Mouse (Mus musculus): ENCODE results near the gene Plxna2. TPM values are rescaled to one million over a fixed set of nuclear protein-coding genes. Genes with fewer than 3 reads are reported as not detected.

Gene Plxna2
- polyA plus RNA-seq, 1 experiment: 7.9 TPM

DNA sequence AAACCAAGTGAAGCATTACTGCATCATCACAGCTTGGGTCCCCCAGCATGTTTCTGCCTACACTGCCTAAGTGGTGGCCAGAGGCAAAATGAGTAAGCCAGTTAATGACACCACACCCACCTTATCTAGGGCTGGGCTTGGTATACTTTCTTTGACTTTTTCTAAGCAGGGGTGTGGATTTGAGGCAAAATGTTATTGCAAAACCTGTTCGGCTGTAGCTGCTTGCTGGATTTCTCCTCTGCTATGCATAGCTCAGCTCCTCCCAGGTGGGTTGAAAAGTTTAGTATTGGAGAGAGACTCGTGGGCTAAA lies 57.8 kb downstream of the Plxna2 start:
- Histone ChIP-seq H3K4me3 (ENCODE audit: control insufficient read depth, low read depth, low read length) (no peak overlapping the region), H3K4me1 (ENCODE audit: control insufficient read depth, insufficient read depth, low read length) (no peaks in the 10 kb centered on the region), H3K27ac (ENCODE audit: control insufficient read depth, insufficient read depth, low read depth, low read length) (no peak overlapping the region), H3K27me3 (ENCODE audit: control insufficient read depth, insufficient read depth, low read length) (no peaks in the 10 kb centered on the region), H3K36me3 (ENCODE audit: control insufficient read depth, insufficient read depth, low read length) (no peaks in the 10 kb centered on the region)
- TF ChIP-seq CTCF (IDR thresholded peaks at IDR 0.05; ENCODE audit: control insufficient read depth, insufficient read depth, insufficient replicate concordance, low read depth, low read length) (no peak), POLR2A (IDR thresholded peaks at IDR 0.05; ENCODE audit: control insufficient read depth, low read depth, low read length) (no peak)

- Histone ChIP-seq H3K27ac (ENCODE audit: control insufficient read depth, insufficient read depth, low read depth, low read length) (no peak overlapping the region), H3K36me3 (ENCODE audit: control insufficient read depth, insufficient read depth, low read length) (no peaks in the 10 kb centered on the region), H3K4me3 (ENCODE audit: control insufficient read depth, low read depth, low read length) (no peak overlapping the region), H3K4me1 (ENCODE audit: control insufficient read depth, insufficient read depth, low read length) (no peaks in the 10 kb centered on the region), H3K27me3 (ENCODE audit: control insufficient read depth, insufficient read depth, low read length) (no peaks in the 10 kb centered on the region)
- TF ChIP-seq CTCF (IDR thresholded peaks at IDR 0.05; ENCODE audit: control insufficient read depth, insufficient read depth, insufficient replicate concordance, low read depth, low read length) (no peak), POLR2A (IDR thresholded peaks at IDR 0.05; ENCODE audit: control insufficient read depth, low read depth, low read length) (no peak)
Observed at GRCm38 (mm10) chr1:194677878-194678277, 59.9 kb downstream of the Plxna2 start.

DNA sequence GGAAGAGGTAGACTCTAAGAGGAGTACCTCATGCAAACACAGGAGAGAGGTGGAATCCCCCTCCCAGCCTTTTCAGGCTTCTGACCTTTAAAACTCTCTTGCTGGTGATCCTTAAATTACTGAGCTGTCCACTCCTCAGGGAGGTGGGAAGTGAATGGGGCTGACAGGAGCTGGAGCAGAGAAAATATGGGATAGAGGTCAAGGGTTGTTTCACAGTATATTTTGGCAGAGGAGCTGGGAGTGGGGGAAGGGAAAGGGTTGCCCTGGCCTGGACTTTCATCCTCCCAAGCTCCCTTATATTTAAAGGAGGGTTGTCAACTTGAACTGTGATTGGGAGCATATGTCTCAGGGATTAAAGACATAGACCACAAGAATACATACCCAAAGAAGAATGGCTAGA lies 61.1 kb downstream of the Plxna2 start:
- TF ChIP-seq POLR2A (IDR thresholded peaks at IDR 0.05; ENCODE audit: control insufficient read depth, low read depth, low read length) (no peak), CTCF (IDR thresholded peaks at IDR 0.05; ENCODE audit: control insufficient read depth, insufficient read depth, insufficient replicate concordance, low read depth, low read length) (no peak)
- Histone ChIP-seq H3K27me3 (ENCODE audit: control insufficient read depth, insufficient read depth, low read length) (no peaks in the 10 kb centered on the region), H3K27ac (ENCODE audit: control insufficient read depth, insufficient read depth, low read depth, low read length) (no peak overlapping the region), H3K4me1 (ENCODE audit: control insufficient read depth, insufficient read depth, low read length) (no peaks in the 10 kb centered on the region), H3K4me3 (ENCODE audit: control insufficient read depth, low read depth, low read length) (no peak overlapping the region), H3K36me3 (ENCODE audit: control insufficient read depth, insufficient read depth, low read length) (no peaks in the 10 kb centered on the region)

GRCm38 (mm10) chr1:194680136-194680535 lies 62.1 kb downstream of the Plxna2 start:
- H3K4me1 ChIP-seq (ENCODE audit: control insufficient read depth, insufficient read depth, low read length): no peaks in the 10 kb centered on the region
- H3K27ac ChIP-seq (ENCODE audit: control insufficient read depth, insufficient read depth, low read depth, low read length): no peak overlapping the region
- no peaks in the 10 kb centered on the region for H3K36me3 ChIP-seq (ENCODE audit: control insufficient read depth, insufficient read depth, low read length)
- H3K27me3 ChIP-seq (ENCODE audit: control insufficient read depth, insufficient read depth, low read length): no peaks in the 10 kb centered on the region
- no peak overlapping the region for H3K4me3 ChIP-seq (ENCODE audit: control insufficient read depth, low read depth, low read length)
- TF ChIP-seq POLR2A (IDR thresholded peaks at IDR 0.05; ENCODE audit: control insufficient read depth, low read depth, low read length) (no peak), CTCF (IDR thresholded peaks at IDR 0.05; ENCODE audit: control insufficient read depth, insufficient read depth, insufficient replicate concordance, low read depth, low read length) (no peak)

DNA sequence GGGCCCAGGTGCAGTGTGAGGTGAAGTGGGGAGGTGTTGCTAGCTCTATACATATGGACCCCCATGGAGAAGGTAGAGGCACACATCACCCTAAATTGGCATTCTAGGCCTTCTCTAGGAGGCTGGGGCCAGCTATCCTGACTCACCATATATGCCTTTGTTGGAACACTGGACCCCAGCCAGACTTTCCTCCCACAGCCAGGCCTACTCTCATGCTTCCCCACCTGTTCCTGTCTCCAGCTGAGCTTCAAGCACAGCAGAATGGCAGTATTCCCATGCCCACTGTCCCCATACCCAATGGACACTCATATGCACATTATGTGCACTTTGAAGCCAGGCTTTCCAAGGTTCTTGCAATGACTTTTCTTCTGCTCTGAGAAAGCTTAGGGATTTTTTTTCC lies 64.0 kb downstream of the Plxna2 start:
- Histone ChIP-seq H3K27ac (ENCODE audit: control insufficient read depth, insufficient read depth, low read depth, low read length) (no peak overlapping the region), H3K27me3 (ENCODE audit: control insufficient read depth, insufficient read depth, low read length) (no peaks in the 10 kb centered on the region), H3K4me3 (ENCODE audit: control insufficient read depth, low read depth, low read length) (no peak overlapping the region), H3K4me1 (ENCODE audit: control insufficient read depth, insufficient read depth, low read length) (no peaks in the 10 kb centered on the region), H3K36me3 (ENCODE audit: control insufficient read depth, insufficient read depth, low read length) (no peaks in the 10 kb centered on the region)
- TF ChIP-seq CTCF (IDR thresholded peaks at IDR 0.05; ENCODE audit: control insufficient read depth, insufficient read depth, insufficient replicate concordance, low read depth, low read length): no peak
- TF ChIP-seq POLR2A (IDR thresholded peaks at IDR 0.05; ENCODE audit: control insufficient read depth, low read depth, low read length): no peak

DNA sequence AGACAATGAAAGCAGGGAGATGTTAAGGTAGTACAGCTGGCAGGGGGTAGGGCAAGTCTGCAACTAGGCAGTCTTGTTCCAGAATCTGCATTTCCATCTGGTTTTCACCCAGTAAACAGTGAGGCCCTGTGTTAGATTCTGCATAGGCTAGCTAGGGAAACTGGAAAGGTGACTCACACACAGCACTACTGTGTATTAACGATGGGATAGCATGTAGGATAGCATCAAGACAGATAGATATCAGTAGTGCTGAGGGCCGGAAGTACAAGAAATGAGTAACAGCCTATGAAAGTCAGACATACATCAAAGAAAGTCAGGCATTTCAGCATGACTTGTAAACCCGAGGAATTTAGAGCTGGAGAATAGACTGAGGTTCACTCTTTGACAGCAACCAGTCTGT lies 65.1 kb downstream of the Plxna2 start:
- no peak for TF ChIP-seq POLR2A (IDR thresholded peaks at IDR 0.05; ENCODE audit: control insufficient read depth, low read depth, low read length)
- no peak for TF ChIP-seq CTCF (IDR thresholded peaks at IDR 0.05; ENCODE audit: control insufficient read depth, insufficient read depth, insufficient replicate concordance, low read depth, low read length)
- Histone ChIP-seq H3K27ac (ENCODE audit: control insufficient read depth, insufficient read depth, low read depth, low read length) (no peak overlapping the region), H3K4me3 (ENCODE audit: control insufficient read depth, low read depth, low read length) (no peak overlapping the region), H3K27me3 (ENCODE audit: control insufficient read depth, insufficient read depth, low read length) (no peaks in the 10 kb centered on the region), H3K36me3 (ENCODE audit: control insufficient read depth, insufficient read depth, low read length) (no peaks in the 10 kb centered on the region), H3K4me1 (ENCODE audit: control insufficient read depth, insufficient read depth, low read length) (no peaks in the 10 kb centered on the region)

- Histone ChIP-seq H3K27me3 (ENCODE audit: control insufficient read depth, insufficient read depth, low read length) (no peaks in the 10 kb centered on the region), H3K36me3 (ENCODE audit: control insufficient read depth, insufficient read depth, low read length) (no peaks in the 10 kb centered on the region), H3K27ac (ENCODE audit: control insufficient read depth, insufficient read depth, low read depth, low read length) (no peak overlapping the region), H3K4me1 (ENCODE audit: control insufficient read depth, insufficient read depth, low read length) (no peaks in the 10 kb centered on the region), H3K4me3 (ENCODE audit: control insufficient read depth, low read depth, low read length) (no peak overlapping the region)
- TF ChIP-seq POLR2A (IDR thresholded peaks at IDR 0.05; ENCODE audit: control insufficient read depth, low read depth, low read length): no peak
- no peak for TF ChIP-seq CTCF (IDR thresholded peaks at IDR 0.05; ENCODE audit: control insufficient read depth, insufficient read depth, insufficient replicate concordance, low read depth, low read length)
Observed at GRCm38 (mm10) chr1:194685896-194686295, 67.9 kb downstream of the Plxna2 start.

DNA sequence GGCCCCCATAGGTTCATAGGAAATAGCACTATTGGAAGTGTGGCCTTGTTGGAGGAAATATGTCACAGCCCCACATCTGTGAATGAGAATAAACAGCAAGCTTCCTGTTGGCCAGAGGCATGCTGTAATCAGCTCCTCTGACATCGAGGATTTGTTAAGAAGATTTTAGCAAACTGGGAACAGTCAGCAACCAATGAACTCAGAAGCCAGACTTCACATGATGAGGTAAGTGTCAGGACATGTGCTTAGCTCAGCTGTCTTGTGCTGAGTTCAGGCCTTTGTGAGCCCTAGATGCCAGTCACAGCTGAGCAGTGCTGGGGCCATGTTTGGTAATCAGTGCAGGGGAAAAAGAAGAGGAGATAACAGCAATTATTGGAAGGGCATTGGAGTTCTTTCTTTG lies 69.7 kb downstream of the Plxna2 start:
- no peaks in the 10 kb centered on the region for H3K36me3 ChIP-seq (ENCODE audit: control insufficient read depth, insufficient read depth, low read length)

More for the DNA sequence above, 69.7 kb downstream of the Plxna2 start:
- Histone ChIP-seq H3K27me3 (ENCODE audit: control insufficient read depth, insufficient read depth, low read length) (no peaks in the 10 kb centered on the region), H3K4me1 (ENCODE audit: control insufficient read depth, insufficient read depth, low read length) (no peaks in the 10 kb centered on the region), H3K4me3 (ENCODE audit: control insufficient read depth, low read depth, low read length) (no peak overlapping the region), H3K27ac (ENCODE audit: control insufficient read depth, insufficient read depth, low read depth, low read length) (no peak overlapping the region)
- TF ChIP-seq POLR2A (IDR thresholded peaks at IDR 0.05; ENCODE audit: control insufficient read depth, low read depth, low read length): no peak
- TF ChIP-seq CTCF (IDR thresholded peaks at IDR 0.05; ENCODE audit: control insufficient read depth, insufficient read depth, insufficient replicate concordance, low read depth, low read length): no peak

All from testis, adult 2 months (tissue).